Mouse (Mus musculus): ENCODE data around the gene Daam1. TPM values are rescaled to one million over a fixed set of nuclear protein-coding genes. Genes with fewer than 3 reads are reported as not detected.

Daam1 gene
- total RNA-seq, 2 experiments from 2014 or later, result 86.0 to 97.4 TPM

DNA sequence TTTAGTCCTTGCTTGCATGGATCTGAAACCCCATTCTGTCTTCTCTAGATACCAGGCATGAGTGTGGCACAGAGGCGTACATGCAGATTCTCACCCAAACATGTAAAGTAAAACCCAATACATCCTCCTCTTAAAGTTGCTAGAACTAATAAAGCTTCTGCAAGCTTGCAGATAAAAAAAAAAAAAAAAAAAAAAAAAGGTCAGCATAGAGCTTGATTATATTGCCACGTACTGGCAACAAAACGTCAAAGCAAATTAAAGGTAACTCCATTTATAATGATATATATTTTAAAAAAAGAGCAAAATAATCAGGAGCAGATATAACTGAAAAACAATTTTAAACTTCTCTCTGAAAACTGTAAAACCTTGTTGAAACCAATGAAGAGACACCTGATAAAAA is 210.4 kb downstream of the Daam1 start:
- intact Hi-C loops (cut with DNase I), result loop anchor here (10.0 kb wide), 1 partner anchor 206 kb away; the partner anchor contains the start of gene Daam1

More for the DNA sequence above, 210.4 kb downstream of the Daam1 start:
- no peak for DNase-seq (ENCODE audit: extremely low spot score in 1 of 2, low spot score in 2 of 2)

Other genes starting within 250 kb of the Daam1 start
- gene Gpr135, start 240.0 kb downstream of the Daam1 start, total RNA-seq (2021), result 10 to 100 TPM; 14.1 to 15.5 TPM

Measured in left cerebral cortex, postnatal 10 days (tissue).